Mouse (Mus musculus): ENCODE data around the gene Mical1.

DNA sequence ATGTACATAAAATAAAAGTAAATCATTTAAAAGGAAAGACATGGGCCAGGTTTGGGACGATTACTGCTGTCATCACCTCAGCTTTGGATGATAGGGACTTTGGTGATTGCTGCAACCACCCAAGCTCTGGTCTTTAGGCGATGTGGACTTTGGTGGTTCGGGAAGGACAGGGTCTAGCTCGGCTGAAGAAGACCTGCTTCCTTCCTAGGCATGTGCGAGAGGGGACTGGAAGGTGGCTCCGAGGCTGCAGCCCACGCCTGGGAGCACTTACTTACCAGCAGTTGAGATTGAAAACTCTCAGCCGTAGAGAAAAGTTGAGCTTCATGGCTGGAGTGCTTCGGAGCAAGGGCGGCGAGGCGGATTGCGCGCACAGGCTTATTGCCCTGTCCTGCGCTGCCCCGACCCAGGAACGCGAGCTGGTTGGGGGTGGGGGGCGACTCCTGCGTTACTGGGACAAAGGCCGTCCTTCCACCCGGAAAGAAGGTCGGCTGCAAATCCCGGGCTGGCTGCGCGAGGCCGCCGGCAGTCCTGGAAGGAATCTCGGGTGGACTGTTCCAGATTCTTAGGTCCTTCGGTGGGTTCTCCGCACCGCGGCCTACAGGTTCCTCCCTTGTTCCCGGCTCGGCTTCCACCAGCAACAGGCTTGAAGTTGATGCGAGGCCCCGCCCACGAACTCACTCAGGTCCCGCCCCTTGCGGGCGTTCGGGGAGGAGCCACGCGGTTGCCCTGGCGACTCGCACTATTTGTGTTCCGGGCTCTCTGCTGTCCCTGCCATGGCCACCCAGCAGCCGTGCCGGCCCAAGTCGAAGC is 13.8 kb downstream of the Mical1 start, which contains the start of the genes Smpd2 and Ppil6:
- TF ChIP-seq CTCF (IDR thresholded peaks at IDR 0.05; ENCODE audit: control insufficient read depth, insufficient read depth, insufficient replicate concordance, low read depth, low read length) (no peak), POLR2A (IDR thresholded peaks at IDR 0.05; ENCODE audit: control insufficient read depth, low read depth, low read length) (peak; percentile 57)

Measured in testis, adult 2 months (tissue).